Mouse (Mus musculus) heart, adult 2 months (tissue): ENCODE measurements at regions not wholly inside any gene's neighbourhood (a gene's known extent, or its start where the extent isn't known, plus 50 kb on each side); places are given as distances from the start of the nearest gene placed in this dataset.

Source experiments
- DNase-seq, 2 experiments: peaks; one replicate each; pipeline ENCODE4 v3.0.0; 2021
- H3K27ac ChIP-seq: fragments of 200-600 bp; 2 replicates; pipeline ENCODE4 v1.8.1; 2022
- H3K27me3 ChIP-seq: fragments of 200-500 bp; 2 replicates; pipeline ENCODE4 v1.6.1; 2012; ENCODE audit warnings: mild to moderate bottlenecking, low read length, inconsistent platforms, mixed read lengths; ENCODE audit not compliant: control insufficient read depth, insufficient read depth
- H3K36me3 ChIP-seq: fragments of 200-500 bp; 2 replicates; pipeline ENCODE4 v1.6.1; 2012; ENCODE audit warnings: low read length, inconsistent platforms; ENCODE audit not compliant: control insufficient read depth, insufficient read depth
- H3K4me1 ChIP-seq: fragments of 200-500 bp; 2 replicates; pipeline ENCODE4 v1.6.1; 2011; ENCODE audit warnings: low read length; ENCODE audit not compliant: control insufficient read depth, insufficient read depth
- H3K4me3 ChIP-seq: fragments of 200-600 bp; 2 replicates; pipeline ENCODE4 v1.8.1; 2022
- H3K79me2 ChIP-seq: fragments of 200-500 bp; replicated peaks from 2 replicates; pipeline ENCODE4 v1.6.1; 2012; ENCODE audit warnings: mild to moderate bottlenecking, inconsistent platforms, low read length, moderate library complexity, mixed read lengths; ENCODE audit not compliant: control insufficient read depth, insufficient read depth
- H3K9ac ChIP-seq: fragments of 200-500 bp; 2 replicates; pipeline ENCODE4 v1.6.1; 2012; ENCODE audit warnings: low read depth, mild to moderate bottlenecking, control low read depth, inconsistent platforms, low read length, mixed read lengths
- CTCF ChIP-seq: fragments of 200-600 bp; IDR thresholded peaks from 2 replicates; pipeline ENCODE4 v1.8.1; 2022; ENCODE audit warnings: antibody characterized with exemption, mild to moderate bottlenecking, moderate library complexity
- EP300 ChIP-seq: fragments of 200-500 bp; IDR thresholded peaks from 2 replicates; pipeline ENCODE4 v1.6.1; 2011; ENCODE audit warnings: low read depth, low read length, control low read depth; ENCODE audit not compliant: insufficient read depth
- POLR2A ChIP-seq: fragments of 200-500 bp; IDR thresholded peaks from 2 replicates; pipeline ENCODE4 v1.6.1; 2011; ENCODE audit warnings: mild to moderate bottlenecking, low read depth, low read length, control low read depth; ENCODE audit not compliant: insufficient read depth
- WGBS: fragments of 180-500 bp; shearing (Covaris S2); methylation state at CpG from one replicate; pipeline ENCODE4 v1.1.7; 2018; 5-methylcytosine and 5-hydroxymethylcytosine counted together
- intact Hi-C: fragments of 180-260 bp; cut with DNase I; formaldehyde crosslinking; loops from one replicate; pipeline ENCODE4 v1.15.1; 2025

DNA sequence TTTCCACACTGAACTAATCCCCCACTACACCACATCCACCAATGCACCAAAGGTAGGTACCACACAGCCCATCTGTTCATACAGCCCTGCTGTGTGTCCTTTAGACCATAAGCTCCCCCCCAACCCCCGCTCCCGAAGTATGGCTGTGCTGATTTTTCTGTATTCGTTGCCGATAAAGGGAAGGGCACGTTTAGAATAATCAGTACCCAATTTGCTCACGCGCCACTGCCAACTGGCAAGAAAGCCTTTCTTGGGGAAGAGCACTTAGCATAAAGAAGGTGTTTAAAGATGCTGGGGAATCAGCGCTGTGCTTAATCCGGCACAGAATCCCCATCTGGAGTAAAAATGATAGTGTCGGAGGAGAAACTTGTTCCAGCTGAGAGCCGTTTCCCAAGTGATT lies 111.4 kb downstream of the Cd83 start:
- no peaks in the 10 kb centered on the region for H3K79me2 ChIP-seq
- intact Hi-C loops = no loop called here
- TF ChIP-seq POLR2A (no peak), EP300 (no peak), CTCF (no peak)
- no peaks in the 10 kb centered on the region for H3K27me3 ChIP-seq
- H3K4me1 ChIP-seq = peaks cover 8% of the 10 kb centered on the region
- no peaks in the 10 kb centered on the region for H3K36me3 ChIP-seq
- H3K27ac ChIP-seq = no peak overlapping the region
- no peak overlapping the region for H3K4me3 ChIP-seq
- no peak for DNase-seq
- WGBS = 88% methylated on average over 11 of the region's 11 CpGs
- H3K9ac ChIP-seq = no peak overlapping the region

DNA sequence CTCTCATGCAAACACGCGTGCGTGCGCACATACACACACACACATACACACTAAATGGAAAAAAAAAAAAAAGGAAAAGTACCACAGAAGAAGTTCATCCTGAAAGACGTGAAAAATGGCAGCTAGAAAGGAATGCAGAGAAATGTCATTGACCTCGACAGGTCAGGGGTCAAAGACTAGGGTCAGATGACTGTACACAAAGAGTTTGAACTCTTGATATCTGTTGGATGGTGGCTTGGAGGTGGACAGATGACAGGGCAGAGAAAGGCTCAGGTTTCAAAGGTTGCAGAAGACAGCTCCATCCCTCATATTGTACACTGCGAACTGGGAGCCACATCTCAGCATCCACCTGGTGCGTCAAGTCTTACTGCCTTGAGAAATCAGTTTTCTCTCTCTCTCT lies 112.5 kb downstream of the Cd83 start:
- TF ChIP-seq POLR2A = no peak
- TF ChIP-seq CTCF = no peak
- no peak for TF ChIP-seq EP300
- intact Hi-C loops = no loop called here
- H3K9ac ChIP-seq = no peak overlapping the region
- H3K27me3 ChIP-seq = no peaks in the 10 kb centered on the region
- H3K36me3 ChIP-seq = no peaks in the 10 kb centered on the region
- H3K79me2 ChIP-seq = no peaks in the 10 kb centered on the region
- H3K27ac ChIP-seq = no peak overlapping the region
- WGBS = 92% methylated on average over 8 of the region's 8 CpGs
- no peak overlapping the region for H3K4me3 ChIP-seq
- peaks cover 9% of the 10 kb centered on the region for H3K4me1 ChIP-seq
- DNase-seq = no peak

DNA sequence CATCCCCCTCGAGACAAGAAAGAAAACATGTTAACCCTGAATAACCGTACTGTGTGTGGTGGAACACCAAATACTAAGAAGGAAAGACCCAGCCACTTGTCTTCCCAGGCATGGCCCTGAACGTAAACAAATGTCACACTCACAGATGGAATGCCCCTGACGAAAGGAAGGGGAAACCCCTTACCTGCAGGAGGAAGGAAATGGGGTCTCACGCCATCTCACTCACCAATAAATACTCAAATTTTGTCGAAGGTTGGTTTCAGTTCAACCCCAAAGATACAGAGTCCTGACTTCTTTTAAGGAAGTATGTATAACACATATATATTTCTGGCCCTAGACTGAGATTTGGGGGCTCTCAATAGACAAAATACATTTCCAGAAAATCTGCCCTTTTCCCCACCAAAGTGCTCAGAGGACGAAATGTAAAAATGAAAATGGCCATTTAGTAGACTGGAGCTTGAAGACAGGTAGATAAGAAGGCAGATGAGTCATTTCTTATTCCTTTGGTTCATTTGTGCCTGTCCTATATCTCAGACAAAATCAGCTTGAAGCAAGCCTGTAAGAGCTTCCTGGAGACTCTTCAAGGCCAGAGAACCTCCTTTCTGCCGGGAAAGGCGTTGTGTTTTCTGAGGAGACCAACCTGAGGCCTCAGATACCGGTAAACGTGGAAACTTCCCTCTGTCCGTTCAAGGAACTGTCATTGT lies 114.1 kb downstream of the Cd83 start:
- H3K27ac ChIP-seq = no peak overlapping the region
- DNase-seq = peak in 1 of 2 experiments; percentile 19
- TF ChIP-seq CTCF (no peak), POLR2A (no peak), EP300 (no peak)
- WGBS = 80% methylated on average over 12 of the region's 12 CpGs
- no peaks in the 10 kb centered on the region for H3K36me3 ChIP-seq
- intact Hi-C loops = no loop called here
- no peak overlapping the region for H3K4me3 ChIP-seq
- H3K4me1 ChIP-seq = peaks cover 15% of the 10 kb centered on the region
- H3K27me3 ChIP-seq = no peaks in the 10 kb centered on the region
- no peak overlapping the region for H3K9ac ChIP-seq
- H3K79me2 ChIP-seq = no peaks in the 10 kb centered on the region

DNA sequence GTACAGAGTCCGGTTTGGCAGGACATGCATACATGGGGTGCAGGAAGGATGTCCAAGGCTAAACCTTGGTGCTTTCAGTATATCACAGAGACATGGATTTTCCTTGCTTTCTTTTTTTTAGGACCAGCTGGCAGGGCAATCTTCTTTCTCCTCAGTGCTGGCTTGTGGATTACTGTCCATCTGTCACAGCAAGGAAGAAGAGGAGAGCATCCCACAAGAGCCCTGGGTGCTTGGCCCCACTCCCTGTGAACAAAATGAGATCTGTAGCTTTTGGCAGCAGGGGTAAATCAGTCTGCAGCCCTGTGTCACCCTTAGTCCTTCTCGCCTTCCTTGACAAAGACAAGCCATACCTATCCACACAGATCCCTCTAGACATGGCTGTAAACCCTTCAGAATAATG lies 115.5 kb downstream of the Cd83 start:
- TF ChIP-seq CTCF (no peak), EP300 (no peak), POLR2A (no peak)
- H3K27ac ChIP-seq = no peak overlapping the region; the same call in 1 of the 2 replicates
- WGBS = 79% methylated on average over 2 of the region's 2 CpGs
- H3K9ac ChIP-seq = no peak overlapping the region
- H3K79me2 ChIP-seq = no peaks in the 10 kb centered on the region
- H3K4me3 ChIP-seq = no peak overlapping the region
- H3K36me3 ChIP-seq = no peaks in the 10 kb centered on the region
- no peaks in the 10 kb centered on the region for H3K27me3 ChIP-seq
- H3K4me1 ChIP-seq = peaks cover 17% of the 10 kb centered on the region
- intact Hi-C loops = no loop called here
- DNase-seq = no peak

DNA sequence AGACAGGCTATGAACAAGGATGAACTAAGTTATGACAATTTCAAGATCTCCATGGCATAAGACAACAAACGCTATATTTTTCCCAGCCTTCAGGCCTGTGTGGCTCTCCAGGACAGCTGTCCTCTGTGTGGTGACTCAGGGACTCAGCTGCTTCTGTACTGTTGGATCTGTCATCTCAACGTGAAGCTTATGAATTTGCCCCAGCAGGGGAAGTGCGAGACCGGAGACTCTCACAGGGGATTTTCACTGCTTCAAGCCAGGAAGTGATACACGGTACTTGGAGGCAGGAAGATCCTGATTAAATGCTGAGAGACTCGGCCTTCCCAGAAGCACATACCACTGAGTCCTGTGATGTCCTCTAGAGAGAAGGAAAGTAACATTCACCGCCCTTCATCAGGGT lies 116.2 kb downstream of the Cd83 start:
- peak; percentile 35 to 42 for DNase-seq
- H3K27ac ChIP-seq = peak overlapping the region; percentile 21; the same call in 1 of the 2 replicates

DNA sequence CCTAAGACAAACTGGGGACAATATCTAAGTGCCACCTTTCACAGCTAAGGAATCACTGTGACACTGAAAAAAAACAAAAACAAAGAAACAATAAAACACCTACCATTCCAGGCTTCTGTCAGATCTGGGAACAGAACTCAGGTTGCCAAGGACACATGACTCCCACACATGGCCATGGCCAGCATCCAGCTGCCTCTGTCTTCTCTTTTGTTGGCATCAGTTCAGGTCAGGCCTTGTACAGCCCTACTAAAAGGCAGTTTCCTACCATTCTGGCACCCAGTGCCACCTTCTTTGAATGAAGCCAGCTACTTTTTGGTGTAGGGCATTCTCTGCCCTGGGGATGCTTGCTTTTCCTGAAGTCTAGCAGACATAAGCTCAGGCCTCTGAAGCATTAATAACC lies 118.8 kb downstream of the Cd83 start:
- H3K27ac ChIP-seq = no peak overlapping the region; the same call in 1 of the 2 replicates
- H3K4me1 ChIP-seq = peaks cover 22% of the 10 kb centered on the region
- H3K9ac ChIP-seq = no peak overlapping the region
- peaks cover 4% of the 10 kb centered on the region; the same call in 1 of the 2 replicates for H3K36me3 ChIP-seq
- peak; percentile 49 to 54 for DNase-seq
- H3K27me3 ChIP-seq = no peaks in the 10 kb centered on the region
- TF ChIP-seq CTCF = no peak
- 0 out of 2 replicates have a peak, but pooled peaks have one; percentile 45 for TF ChIP-seq EP300
- intact Hi-C loops = no loop called here
- H3K4me3 ChIP-seq = no peak overlapping the region
- H3K79me2 ChIP-seq = no peaks in the 10 kb centered on the region

More for the DNA sequence above, 116.2 kb downstream of the Cd83 start:
- TF ChIP-seq CTCF (peak; percentile 42), EP300 (0 out of 2 replicates have a peak, but pooled peaks have one; percentile 47), POLR2A (no peak)
- Histone ChIP-seq H3K36me3 (no peaks in the 10 kb centered on the region), H3K79me2 (no peaks in the 10 kb centered on the region), H3K4me3 (no peak overlapping the region), H3K4me1 (peaks cover 17% of the 10 kb centered on the region), H3K9ac (no peak overlapping the region), H3K27me3 (no peaks in the 10 kb centered on the region)
- intact Hi-C loops = no loop called here
- 43% methylated on average over 7 of the region's 7 CpGs for WGBS
